Mouse (Mus musculus) layer of hippocampus, postnatal 25 days (tissue): Measurements from ENCODE around the gene Ncor1. TPM values are rescaled to one million over a fixed set of nuclear protein-coding genes. Genes with fewer than 3 reads are reported as not detected.
"Not testable (repeated sequence)": the region's sequence is repeated elsewhere in the genome, so short reads cannot be mapped to it uniquely, and the experiment has no call there.

ENCODE experiments used
- DNase-seq, 2 experiments: peaks; one replicate each; pipeline ENCODE4 v3.0.0; 2022; ENCODE audit warnings: mixed read lengths in 2 of 2, low spot score in 1 of 2; ENCODE audit errors: extremely low spot score in 1 of 2
- total RNA-seq, 2 experiments: library from RNA; stranded (reverse); gene quantifications; 2 replicates each; pipeline ENCODE4 v1.2.3; 2021

The Ncor1 gene
- 100 to 1,000 TPM; 251 to 321 TPM for total RNA-seq

DNA sequence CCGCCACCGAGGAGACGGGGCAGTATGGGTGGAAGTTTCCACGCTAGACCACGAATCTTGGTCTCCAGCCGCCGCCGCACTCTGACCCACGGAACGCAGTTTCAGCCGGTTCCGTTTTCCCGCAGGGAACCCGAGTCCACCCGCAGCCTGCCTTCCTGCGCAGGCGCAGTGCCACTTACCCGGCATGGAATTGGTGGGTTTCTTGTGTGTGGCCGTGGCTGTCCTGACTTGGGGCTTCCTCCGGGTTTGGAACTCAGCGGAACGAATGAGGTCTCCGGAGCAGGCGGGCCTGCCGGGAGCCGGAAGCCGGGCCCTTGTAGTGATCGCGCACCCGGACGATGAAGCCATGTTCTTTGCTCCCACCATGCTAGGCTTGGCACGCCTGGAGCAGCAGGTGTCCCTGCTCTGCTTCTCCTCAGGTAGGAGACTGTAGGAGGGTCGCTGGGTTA is at the start of gene Ncor1, which contains the start of gene Pigl:
Ncor1 (minus strand) TSS at position 266 of the 449 bp plus-strand sequence.
Pigl (plus strand) TSS at position 185 of the 449 bp plus-strand sequence.
- peak; percentile 78 to 82 for DNase-seq

DNA sequence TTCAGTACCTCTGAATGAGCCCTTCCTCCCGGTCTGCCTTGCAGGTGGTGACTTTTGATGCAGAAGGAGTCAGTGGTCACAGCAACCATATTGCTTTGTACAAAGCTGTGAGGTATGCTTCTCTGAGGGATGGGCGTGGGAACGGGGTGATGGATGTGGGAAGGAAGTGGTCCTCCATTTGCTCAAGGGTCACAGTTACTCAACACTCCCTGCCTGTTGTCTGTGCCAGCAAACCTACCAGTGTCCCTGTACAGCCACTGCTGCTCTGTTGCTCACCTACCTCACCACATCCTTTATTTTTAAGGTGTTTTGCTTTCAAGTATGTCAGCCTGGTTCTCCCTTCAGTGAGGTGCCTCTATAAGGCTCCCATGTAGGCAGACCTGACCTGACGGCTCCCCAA is 49.3 kb upstream of the Ncor1 start:
- DNase-seq, result no peak

DNA sequence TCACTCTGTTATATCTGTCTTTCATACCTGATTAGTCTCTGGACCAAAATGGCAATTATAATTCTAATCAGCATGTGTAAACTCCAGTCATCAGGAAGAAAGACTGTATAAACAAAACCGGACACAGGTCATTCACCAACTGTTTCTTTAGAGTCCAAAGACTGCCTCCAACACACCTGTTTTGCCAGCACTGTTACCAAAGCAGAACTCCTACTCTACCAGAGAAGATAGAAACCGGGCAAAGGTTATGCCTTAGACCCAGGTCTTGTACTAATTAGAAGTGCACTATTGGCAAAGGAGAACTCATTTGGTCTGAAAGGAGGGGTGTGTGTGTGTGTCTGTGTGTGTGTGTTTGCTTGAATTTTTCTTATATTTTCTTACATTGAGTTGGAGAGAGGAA is 42.2 kb upstream of the Ncor1 start:
- no peak for DNase-seq

DNA sequence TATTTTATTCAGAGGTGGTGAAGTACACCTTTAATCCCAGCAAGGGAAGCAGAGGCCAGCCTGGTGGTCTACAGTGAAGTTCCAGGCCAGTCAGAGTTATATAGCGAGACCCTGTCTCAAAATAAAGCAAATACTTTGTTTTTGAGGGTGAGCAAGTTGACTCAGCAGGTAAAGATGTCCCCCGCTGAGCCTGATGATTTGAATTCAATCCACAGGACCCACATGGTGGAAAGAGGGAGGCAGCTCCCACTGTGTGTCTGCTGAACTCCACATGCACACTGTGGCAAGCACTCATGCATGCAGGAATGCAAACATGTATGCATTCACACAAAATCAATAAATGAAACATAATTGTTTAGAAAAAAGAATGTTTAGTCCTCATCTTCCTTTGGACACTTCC is 40.5 kb upstream of the Ncor1 start:
- DNase-seq, result no peak

DNA sequence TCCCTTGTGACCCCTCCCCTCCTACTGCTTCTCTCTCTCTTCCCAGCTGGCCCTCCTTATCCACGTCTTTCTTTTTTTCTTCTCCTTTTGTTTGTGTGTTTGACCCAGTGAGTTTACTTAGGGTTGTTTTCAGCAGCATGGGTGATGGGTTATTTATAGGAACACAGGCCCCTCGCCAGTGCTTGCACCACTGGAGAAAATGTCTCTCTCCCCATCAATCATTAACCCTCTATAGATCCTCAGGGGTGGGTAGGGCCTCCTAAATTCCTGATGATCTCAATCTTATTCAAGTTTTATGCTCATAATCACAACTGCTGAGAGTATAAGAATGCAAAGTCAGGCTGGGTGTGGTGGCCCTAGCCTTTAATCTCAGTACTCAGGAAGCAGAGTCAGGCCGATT is 38.8 kb upstream of the Ncor1 start:
- no peak for DNase-seq

DNA sequence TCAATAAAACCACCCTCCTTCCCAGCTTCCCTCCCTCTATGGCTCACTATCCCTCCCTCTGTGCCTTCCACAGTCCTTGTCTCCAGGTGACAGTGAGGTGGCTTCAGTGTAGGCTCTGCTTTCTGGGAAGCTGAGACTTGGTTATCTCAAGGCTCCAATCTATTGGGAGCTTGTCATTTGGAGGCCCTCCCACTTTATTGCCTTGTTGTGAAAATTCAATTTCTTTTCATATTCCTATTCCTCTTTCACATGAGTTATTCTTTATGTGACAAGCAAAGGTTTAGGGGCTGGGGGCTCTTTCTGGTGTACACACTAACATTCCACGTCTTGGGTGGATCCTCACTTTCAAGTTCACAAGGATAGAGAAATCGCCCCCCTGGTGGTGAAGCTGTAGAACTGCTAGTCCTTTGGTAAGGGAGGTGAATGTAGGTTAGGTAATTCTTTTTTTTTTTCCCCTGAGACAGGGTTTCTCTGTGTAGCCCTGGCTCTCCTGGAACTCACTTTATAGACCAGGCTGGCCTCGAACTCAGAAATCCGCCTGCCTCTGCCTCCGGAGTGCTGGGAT is 37.9 kb upstream of the Ncor1 start:
- peak in 1 of 2 experiments; percentile 8 for DNase-seq

DNA sequence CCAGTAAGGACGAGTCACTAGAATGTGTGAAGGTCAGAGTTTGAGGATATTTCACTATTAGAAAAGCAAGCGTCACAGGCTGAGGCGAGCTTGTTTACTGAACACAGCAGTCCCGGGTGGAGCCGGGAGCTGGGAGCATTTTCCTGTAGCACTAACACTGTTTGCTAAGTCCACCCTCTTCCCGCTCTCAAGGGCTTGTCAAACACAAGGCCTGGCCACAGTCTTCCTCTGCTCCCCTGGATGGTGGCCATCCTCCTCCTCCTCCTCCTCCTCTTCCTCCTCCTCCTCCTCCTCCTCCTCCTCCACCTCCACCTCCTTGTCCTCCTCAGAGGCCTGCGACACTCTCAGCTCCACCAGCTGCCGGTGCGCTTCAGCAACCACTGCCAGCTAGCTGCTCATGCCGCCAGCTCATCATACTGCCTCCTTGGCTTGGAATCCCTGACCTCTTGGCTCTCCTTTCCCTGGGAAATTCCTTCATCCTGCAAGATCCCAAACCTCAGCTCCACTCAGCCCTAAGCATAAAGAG is 37.0 kb upstream of the Ncor1 start:
- peak in 1 of 2 experiments; percentile 4 for DNase-seq

DNA sequence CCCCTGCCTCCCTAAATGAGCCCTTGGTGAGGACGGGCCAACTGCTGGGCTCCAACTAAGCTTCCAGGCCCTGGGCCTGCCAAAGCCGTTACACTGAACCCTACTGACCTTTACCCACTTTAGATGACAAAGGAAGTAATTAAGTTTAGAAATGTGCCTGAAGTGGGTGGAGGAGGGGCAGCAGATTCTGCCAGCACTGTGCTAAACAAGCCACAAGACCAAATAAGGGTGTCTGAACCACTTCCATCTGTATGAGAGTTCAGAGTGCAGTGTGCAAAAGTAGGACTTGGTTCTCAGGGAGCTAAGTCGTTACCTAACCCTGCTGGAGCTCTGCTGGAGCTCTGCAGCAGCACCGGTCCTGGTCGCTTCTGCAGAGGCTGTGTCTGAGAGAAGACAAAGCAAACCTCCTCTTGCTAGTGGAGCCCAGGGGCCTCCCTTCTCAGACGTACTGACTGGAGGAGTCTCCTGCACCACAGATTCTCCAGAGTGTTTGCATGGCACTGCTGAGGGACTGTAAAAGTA is 36.5 kb upstream of the Ncor1 start:
- peak in 1 of 2 experiments; percentile 6 for DNase-seq

DNA sequence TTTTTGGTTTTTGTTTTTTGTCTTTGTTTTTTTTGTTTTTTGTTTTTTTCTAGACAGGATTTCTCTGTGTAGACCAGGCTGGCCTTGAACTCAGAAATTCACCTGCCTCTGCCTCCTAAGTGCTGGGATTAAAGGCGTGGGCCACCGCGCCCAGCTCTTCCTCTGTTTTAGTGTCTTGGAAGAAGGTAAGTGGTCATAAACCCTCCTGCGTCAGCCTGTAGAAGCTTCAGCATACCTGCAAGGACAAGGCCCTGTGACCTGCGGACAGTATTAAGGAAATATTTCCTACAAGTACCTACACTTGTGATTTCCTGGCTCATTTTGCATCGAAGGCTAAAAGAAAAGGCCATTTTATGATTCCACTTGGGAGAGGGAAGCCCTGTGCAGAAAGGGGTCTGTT is 35.4 kb upstream of the Ncor1 start:
- no peak for DNase-seq

DNA sequence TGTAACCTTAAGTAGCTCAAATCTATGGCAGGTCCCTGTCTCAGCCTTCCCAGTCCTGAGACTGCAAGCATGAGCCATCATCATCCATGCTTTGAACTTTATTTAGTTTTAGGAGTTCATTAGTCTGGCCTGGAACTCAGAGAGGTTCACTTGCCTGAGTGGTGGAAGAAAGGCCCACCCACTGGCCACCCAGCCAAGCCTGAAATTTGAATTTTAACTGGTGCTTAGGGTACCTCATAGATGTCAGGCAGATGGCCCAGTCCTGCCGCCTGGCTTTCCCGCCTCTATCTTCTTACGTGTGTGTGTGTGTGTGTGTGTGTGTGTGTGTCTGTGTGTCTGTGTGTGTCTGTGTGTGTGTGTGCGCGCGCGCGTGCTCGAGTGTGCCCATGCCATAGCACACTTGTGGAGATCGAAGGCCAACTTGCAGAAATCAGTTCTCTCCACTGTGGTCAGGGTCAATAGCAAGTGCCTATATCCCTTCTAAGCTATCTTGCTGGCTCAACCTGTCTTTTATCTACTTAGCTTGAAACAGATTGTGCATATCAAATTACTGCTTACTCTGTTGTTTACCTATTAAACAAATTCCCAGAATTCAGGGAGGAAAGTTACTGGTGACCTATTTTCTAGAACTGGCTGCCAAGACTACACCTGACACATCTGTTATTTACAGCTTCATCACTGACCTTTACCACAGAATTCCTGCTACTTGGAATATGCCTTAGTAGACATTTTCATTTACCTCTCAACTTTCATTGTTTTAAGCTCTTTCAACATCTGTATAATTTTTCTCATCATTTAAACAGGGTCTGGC is 29.4 kb upstream of the Ncor1 start:
- no peak for DNase-seq

DNA sequence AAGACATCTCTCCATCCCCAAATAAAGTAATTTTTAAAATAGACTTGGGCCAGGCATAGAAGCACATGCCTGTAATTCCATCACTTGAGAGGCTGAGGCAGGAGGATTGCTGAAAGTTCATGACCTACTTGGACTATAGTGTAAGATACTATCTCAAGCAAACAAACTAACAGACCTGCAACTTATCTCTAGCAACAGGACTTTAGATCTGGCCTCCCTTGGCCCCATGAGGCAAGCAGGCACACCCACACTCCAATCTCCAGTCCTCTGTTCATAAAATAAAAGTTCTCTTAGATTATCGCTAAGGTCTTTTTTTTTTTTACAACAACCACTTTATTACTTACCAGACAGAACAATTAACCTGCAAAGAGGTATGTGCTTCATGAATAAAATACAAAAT is 28.6 kb upstream of the Ncor1 start:
- DNase-seq, result no peak

DNA sequence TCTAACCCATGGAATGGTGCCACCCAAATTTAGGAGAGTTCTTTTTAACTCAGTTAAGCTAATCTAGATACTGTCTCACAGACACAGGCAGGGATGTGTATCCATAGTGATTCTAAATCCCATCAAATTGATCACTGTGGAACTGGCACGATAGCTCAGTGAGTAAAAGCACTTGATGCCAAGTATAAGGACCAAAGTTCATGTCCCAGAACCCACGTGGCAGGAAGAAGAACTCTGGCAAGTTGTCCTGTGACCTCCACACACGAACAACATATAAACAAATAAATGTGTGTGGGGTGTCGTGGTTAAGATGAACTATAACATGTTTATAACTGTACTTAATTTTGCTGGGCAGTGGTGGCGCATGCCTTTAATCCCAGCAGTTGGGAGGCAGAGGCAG is 21.2 kb upstream of the Ncor1 start:
- no peak for DNase-seq

DNA sequence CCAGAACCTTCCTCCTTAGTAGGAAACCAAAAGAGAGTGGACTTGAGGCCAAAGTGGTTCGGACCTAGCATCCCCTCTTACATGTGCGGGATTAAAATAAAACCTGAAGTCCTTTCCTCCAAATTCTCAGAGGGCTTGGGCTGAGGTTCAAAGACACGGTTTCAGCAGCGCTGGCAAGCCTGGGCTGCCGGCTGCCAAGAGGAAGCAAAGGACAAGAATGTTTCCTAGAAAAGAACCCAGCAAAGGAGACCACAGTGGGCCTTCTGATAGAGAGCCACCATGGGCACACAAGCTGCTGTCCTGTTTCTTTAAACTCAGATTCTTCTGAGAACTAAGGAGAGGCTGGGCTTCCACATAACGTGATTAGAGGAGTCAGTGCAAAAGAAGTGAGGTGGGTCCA is 20.6 kb upstream of the Ncor1 start:
- no peak for DNase-seq

DNA sequence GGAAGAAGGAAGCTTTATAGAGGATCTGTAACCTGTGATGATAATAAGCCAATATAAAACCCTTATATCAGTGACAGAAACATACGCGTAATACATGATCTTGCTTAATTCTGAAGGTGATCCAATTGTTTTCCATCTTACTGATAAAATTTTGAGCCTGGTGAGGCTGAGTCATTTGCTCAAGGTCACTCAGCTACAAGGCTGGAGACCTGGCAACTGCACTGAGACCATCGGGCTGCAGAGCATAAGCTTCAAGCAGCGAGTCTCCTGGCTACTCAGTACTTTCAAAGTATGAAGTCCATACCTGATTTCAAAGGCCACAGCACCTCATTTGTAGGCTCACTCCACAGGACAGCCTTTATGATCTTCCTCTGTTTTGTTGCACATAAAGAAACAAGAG is 17.8 kb upstream of the Ncor1 start:
- DNase-seq, result no peak

DNA sequence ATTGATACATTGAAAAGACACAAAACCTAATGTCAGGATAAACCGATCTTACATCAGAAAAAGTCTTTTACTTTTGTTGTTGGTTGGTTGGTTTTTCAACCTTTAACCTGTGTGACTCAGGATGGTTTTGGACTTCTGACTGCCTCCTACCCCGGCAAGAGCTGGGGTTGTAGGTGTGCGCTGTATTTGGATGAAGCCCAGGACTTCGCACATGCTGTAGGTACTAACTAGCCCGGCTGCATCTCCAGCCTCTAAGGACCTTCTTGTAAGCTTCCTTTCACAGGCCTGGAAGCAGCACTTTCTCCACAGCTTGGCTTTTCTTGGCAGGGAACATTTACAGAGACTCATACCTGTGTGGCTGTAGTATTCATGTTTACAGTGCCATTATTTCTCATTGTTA is 15.2 kb upstream of the Ncor1 start:
- DNase-seq, result no peak

DNA sequence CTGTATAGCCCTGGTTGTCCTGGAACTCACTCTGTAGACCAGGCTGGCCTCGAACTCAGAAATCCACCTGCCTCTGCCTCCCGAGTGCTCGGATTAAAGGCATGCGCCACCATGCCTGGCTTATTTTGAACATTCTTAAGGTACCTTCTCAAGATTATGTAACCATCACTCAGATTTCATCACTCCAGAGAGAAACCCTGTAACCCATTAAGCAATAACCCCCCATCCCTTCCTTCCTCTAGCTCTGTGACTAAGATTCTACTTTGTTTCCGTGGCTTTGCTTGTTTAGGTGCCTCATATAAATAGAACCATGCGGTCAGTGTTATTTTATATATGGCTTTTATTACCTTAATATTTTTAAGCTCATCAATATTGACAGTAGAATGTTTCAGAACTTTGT is 12.1 kb upstream of the Ncor1 start:
- DNase-seq, result no peak

DNA sequence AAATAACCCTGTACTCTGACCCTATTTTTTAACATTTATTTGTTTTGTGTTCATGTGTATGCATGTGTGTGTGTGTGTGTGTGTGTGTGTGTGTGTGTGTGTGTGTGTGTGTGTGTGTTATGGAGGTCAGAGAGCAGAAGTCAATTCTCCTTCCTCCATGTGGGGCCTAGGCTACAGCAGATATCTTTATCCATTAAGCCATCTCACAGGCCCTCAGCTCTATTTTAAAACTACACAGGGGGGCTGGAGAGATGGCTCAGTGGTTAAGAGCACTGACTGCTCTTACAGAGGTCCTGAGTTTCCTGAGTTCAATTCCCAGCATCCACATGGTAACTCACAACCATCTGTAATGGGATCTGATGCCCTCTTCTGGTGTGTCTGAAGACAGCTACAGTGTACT is 8.9 kb upstream of the Ncor1 start:
- DNase-seq, result not testable (repeated sequence)

DNA sequence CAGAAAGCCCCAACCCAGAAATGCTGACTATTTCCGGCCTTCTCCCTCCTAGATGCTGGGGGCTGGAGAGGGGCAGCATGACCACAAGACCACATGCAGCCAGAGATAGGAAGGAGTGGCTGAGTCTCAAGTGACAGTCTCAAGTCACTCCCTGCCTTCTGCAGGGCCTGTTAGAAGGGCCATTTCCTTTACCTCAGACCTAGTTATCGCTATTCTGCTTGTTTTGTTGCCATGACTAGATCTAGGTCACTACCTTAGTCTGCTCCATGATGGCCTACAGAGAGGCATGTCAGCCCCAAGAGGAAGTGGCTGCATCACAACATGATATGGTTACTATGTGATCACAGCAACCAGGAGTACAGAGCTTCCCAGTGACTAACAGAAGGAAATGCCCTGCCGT is 8.2 kb upstream of the Ncor1 start:
- no peak for DNase-seq

DNA sequence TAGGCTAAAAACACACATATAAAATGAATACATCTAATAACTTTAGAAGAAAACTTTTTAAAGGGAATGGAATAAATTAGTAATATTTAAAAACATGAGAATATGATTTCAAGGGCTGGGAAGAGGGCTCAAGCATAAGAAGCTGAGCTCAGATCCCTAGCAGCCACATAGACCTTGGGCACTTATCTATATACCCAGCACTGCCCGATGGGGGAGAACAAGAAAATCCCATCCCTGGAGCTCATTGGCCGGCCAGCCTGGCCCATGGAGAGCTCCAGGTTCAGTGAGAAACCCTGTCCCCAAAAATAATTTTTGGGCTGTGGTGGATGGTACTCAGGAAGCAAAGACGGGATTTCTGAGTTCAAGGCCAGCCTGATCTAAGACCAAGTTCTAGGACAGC is 7.5 kb upstream of the Ncor1 start:
- DNase-seq, result no peak

DNA sequence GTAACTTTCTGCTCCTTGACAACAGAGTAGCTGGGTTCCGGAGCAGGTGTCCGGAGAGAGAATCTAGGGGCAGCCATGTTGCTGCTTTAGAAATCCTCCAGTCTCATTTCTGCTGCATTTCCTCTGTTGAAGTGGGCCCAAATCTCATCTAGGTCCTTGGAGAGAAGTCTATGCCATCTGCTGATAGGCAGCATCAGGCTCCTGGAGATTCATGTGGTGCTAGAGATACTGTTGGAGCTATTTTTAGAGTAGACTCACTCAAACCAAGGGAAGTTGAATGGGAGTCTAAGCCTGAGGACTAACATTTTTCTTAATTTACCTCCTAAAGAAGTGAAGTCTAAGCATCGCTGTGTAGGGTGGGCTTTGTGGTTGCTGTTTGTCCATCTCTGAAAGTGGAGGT is 6.4 kb upstream of the Ncor1 start:
- no peak for DNase-seq

DNA sequence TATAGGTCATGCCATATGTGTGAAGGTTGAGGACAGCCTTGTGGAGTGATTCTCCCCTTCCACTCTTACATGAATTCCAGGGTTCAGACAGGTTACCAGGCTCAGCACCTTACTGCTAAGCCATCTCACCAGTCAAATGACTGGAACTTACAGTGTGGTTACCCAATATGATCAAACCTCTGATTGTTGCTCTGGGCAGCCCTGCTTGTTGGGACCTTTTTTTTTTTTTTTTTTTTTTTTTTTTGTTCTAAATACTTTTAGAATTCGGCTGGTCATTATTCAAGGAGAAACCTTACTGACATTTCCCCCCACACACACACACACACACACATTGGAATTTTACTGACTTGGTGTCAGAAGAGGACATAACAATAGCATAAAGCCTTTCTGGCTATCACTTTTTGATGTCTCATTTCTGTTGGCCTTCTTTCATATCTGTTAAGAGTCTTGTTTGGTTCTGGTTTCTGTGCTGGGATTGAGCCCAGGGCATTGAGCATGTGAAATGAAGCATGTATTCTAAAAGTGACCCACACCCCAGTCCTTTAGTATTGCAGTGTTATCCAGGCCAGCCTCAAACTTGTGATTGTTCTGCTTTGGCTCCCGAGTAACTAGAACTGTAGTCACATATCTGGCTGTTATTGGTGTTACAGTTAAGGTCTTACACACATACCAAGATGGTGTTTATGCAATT is 5.0 kb upstream of the Ncor1 start:
- no peak for DNase-seq
